Mouse (Mus musculus) forebrain, embryonic 15.5 days (tissue): ENCODE measurements around the gene Rps6ka2. TPM values are rescaled to one million over a fixed set of nuclear protein-coding genes. Genes with fewer than 3 reads are reported as not detected.

Experiments
- ATAC-seq: fragments of 200-750 bp; cut with Nextera tagmentation; replicated peaks from 2 replicates; pipeline ENCODE4 v1.8.0; 2017; ENCODE audit warnings: mild to moderate bottlenecking, moderate TSS enrichment, moderate library complexity
- H3K27ac ChIP-seq: fragments of 300-500 bp; sonication (generic); replicated peaks from 2 replicates; pipeline ENCODE4 v1.5.1; 2015; ENCODE audit warnings: mild to moderate bottlenecking, inconsistent platforms
- H3K27me3 ChIP-seq: fragments of 300-500 bp; sonication (generic); 2 replicates; pipeline ENCODE4 v1.6.1; 2015; ENCODE audit warnings: inconsistent platforms
- H3K36me3 ChIP-seq: fragments of 300-500 bp; sonication (generic); 2 replicates; pipeline ENCODE4 v1.6.1; 2015; ENCODE audit warnings: mild to moderate bottlenecking, inconsistent platforms
- H3K4me1 ChIP-seq: fragments of 300-500 bp; sonication (generic); 2 replicates; pipeline ENCODE4 v1.6.1; 2015; ENCODE audit warnings: inconsistent platforms
- H3K4me2 ChIP-seq: fragments of 300-500 bp; sonication (generic); replicated peaks from 2 replicates; pipeline ENCODE4 v1.6.1; 2015; ENCODE audit warnings: mild to moderate bottlenecking, inconsistent platforms
- H3K4me3 ChIP-seq: fragments of 300-500 bp; sonication (generic); 2 replicates; pipeline ENCODE4 v1.5.1; 2015; ENCODE audit warnings: mild to moderate bottlenecking, inconsistent platforms
- H3K9ac ChIP-seq: fragments of 300-500 bp; sonication (generic); replicated peaks from 2 replicates; pipeline ENCODE4 v1.6.1; 2015; ENCODE audit warnings: mild to moderate bottlenecking, inconsistent platforms
- H3K9me3 ChIP-seq: fragments of 300-500 bp; sonication (generic); 2 replicates; pipeline ENCODE4 v1.6.1; 2016; ENCODE audit warnings: inconsistent platforms
- WGBS: fragments of 180-500 bp; shearing (Covaris S2); methylation state at CpG from one replicate; pipeline ENCODE4 v1.1.7; 2015; ENCODE audit warnings: mixed read lengths; 5-methylcytosine and 5-hydroxymethylcytosine counted together
- polyA plus RNA-seq: library from polyadenylated mRNA; unstranded; fragments of >200 nt; fragmentation: Nextera tagmentation; extraction: Ambion mirVana; gene quantifications from 2 replicates; pipeline ENCODE4 v1.2.1, GENCODE M21; 2015

Gene Rps6ka2
- polyA plus RNA-seq, 1 experiment from 2014 or later: 23.0 TPM

DNA sequence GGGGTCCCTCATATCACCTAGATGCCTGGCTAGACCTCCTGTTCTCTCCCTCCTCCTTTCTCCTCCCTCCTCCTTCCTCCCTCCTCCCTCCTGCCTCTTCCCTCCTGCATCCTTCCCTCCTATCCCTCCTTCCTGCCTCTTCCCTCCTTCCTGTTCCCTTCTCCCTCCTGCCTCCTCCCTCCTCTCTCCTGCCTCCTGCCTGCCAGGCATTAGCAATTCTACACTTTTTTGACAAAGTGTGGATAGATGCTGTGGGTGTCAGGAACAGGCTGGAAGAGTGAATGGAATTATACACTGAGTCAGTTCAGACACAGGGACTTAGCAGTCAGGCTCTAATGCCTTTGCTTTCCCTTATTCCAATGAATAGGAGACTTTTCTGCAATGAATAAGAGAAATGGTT, 63.3 kb downstream of the Rps6ka2 start:
- Histone ChIP-seq H3K27me3 (no peaks in the 10 kb centered on the region), H3K9me3 (no peaks in the 10 kb centered on the region), H3K36me3 (peaks cover 2% of the 10 kb centered on the region; the same call in 1 of the 2 replicates), H3K4me2 (no peak overlapping the region), H3K4me3 (no peak overlapping the region), H3K27ac (peak overlapping the region; percentile 69), H3K9ac (no peak overlapping the region), H3K4me1 (peaks cover 24% of the 10 kb centered on the region)
- peak; percentile 43; the same call in 1 of the 2 replicates for ATAC-seq

- Histone ChIP-seq H3K9ac (no peak overlapping the region), H3K9me3 (no peaks in the 10 kb centered on the region), H3K4me2 (no peak overlapping the region), H3K27me3 (no peaks in the 10 kb centered on the region), H3K4me1 (0 out of 2 replicates have a peak, but pooled peaks cover 8% of the 10 kb centered on the region), H3K4me3 (no peak overlapping the region), H3K36me3 (peaks cover 2% of the 10 kb centered on the region; the same call in 1 of the 2 replicates), H3K27ac (no peak overlapping the region)
- no peak for ATAC-seq
- 84% methylated on average over 9 of the region's 9 CpGs for WGBS
These were observed 67.8 kb downstream of the Rps6ka2 start for GRCm38 (mm10) chr17:7237706-7238105.

- Histone ChIP-seq H3K9ac (no peak overlapping the region), H3K27ac (no peak overlapping the region), H3K4me3 (no peak overlapping the region), H3K4me2 (no peak overlapping the region), H3K9me3 (no peaks in the 10 kb centered on the region), H3K36me3 (peaks cover 2% of the 10 kb centered on the region; the same call in 1 of the 2 replicates), H3K4me1 (no peaks in the 10 kb centered on the region), H3K27me3 (no peaks in the 10 kb centered on the region)
- no peak for ATAC-seq
- 80% methylated on average over 4 of the region's 4 CpGs for WGBS
These were observed 68.9 kb downstream of the Rps6ka2 start for GRCm38 (mm10) chr17:7238766-7239165.

DNA sequence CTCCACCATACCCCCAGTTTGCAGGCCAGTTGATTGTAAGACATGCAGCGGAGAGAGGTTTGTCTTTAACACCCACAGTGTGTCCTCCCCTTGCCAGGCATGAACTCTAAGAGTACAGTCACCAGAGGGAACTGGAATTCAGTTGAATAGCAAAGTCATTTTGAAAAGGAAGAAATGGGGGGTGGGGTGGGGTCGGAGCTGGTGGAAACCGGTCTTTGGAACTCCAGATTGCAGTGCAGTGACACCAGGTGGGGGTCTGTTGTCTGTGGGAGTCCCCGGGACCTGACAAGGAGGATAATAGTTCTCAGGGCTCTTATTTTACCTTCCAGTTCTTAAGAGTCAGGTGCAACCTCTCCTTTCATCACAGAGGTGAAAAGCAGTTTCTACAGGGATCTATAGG, 70.6 kb downstream of the Rps6ka2 start:
- Histone ChIP-seq H3K36me3 (peaks cover 2% of the 10 kb centered on the region; the same call in 1 of the 2 replicates), H3K27ac (no peak overlapping the region), H3K9ac (no peak overlapping the region), H3K4me2 (no peak overlapping the region), H3K4me1 (no peaks in the 10 kb centered on the region), H3K27me3 (no peaks in the 10 kb centered on the region), H3K4me3 (no peak overlapping the region), H3K9me3 (no peaks in the 10 kb centered on the region)
- 79% methylated on average over 4 of the region's 4 CpGs for WGBS
- ATAC-seq: no peak

- Histone ChIP-seq H3K4me3 (no peak overlapping the region), H3K27ac (no peak overlapping the region), H3K9ac (no peak overlapping the region), H3K4me1 (no peaks in the 10 kb centered on the region), H3K36me3 (no peaks in the 10 kb centered on the region), H3K9me3 (no peaks in the 10 kb centered on the region), H3K4me2 (no peak overlapping the region), H3K27me3 (no peaks in the 10 kb centered on the region)
- ATAC-seq: no peak
- WGBS: 89% methylated on average over 6 of the region's 6 CpGs
These were observed 75.2 kb downstream of the Rps6ka2 start for GRCm38 (mm10) chr17:7245078-7245477.

GRCm38 (mm10) chr17:7246893-7247556, 77.1 kb downstream of the Rps6ka2 start:
- Histone ChIP-seq H3K9ac (no peak overlapping the region), H3K36me3 (0 out of 2 replicates have a peak, but pooled peaks cover 3% of the 10 kb centered on the region), H3K9me3 (no peaks in the 10 kb centered on the region), H3K4me2 (no peak overlapping the region), H3K4me3 (no peak overlapping the region), H3K4me1 (no peaks in the 10 kb centered on the region), H3K27me3 (no peaks in the 10 kb centered on the region), H3K27ac (no peak overlapping the region)
- WGBS: 28% methylated on average over 6 of the region's 6 CpGs
- no peak for ATAC-seq

DNA sequence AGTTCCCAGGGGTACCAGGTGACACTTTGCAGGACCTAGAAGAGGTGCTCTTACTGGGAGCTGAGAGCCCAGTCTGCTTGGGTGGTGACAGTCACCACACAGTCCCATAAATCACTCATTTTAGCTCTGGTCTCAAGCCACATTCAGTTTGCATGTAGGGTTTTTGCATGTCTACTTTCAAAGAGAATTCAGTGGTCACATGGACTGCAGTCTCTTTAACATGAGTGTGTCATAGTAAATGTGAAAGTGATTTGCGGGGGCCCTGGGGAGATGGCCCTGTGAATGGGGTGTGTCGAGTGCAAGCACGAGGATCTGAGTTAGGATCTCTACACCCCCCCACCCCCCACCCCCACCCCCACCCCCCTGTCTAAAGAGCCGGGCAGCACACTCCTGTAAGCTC, 80.5 kb downstream of the Rps6ka2 start:
- H3K4me2 ChIP-seq: no peak overlapping the region
- H3K36me3 ChIP-seq: peaks cover 3% of the 10 kb centered on the region; the same call in 1 of the 2 replicates
- H3K4me1 ChIP-seq: no peaks in the 10 kb centered on the region
- no peak overlapping the region for H3K9ac ChIP-seq
- ATAC-seq: no peak
- H3K27me3 ChIP-seq: no peaks in the 10 kb centered on the region
- no peak overlapping the region for H3K27ac ChIP-seq
- 92% methylated on average over 4 of the region's 4 CpGs for WGBS
- no peaks in the 10 kb centered on the region for H3K9me3 ChIP-seq
- H3K4me3 ChIP-seq: no peak overlapping the region

DNA sequence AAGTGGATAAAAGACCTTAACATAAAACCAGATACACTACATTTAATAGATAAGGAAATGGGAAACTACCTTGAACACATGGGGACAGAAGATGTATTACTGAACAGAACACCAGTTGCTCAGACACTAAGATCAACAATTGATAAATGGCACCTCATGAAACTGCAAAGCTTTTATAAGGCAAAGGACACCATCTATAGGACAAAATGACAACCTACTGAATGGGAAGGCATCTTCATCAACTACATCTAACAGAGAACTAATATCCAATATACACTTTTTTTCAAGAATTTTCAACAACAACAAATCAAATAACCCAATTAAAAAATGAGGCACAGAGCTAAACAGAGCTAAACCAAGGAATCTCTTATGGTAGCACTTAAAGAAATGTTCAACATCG, 87.3 kb downstream of the Rps6ka2 start:
- Histone ChIP-seq H3K9me3 (no peaks in the 10 kb centered on the region), H3K27ac (no peak overlapping the region), H3K4me2 (no peak overlapping the region), H3K4me1 (0 out of 2 replicates have a peak, but pooled peaks cover 5% of the 10 kb centered on the region), H3K27me3 (no peaks in the 10 kb centered on the region), H3K36me3 (peaks cover 2% of the 10 kb centered on the region; the same call in 1 of the 2 replicates), H3K4me3 (no peak overlapping the region), H3K9ac (no peak overlapping the region)
- ATAC-seq: no peak
- WGBS: 95% methylated on average over 1 of the region's 1 CpGs

DNA sequence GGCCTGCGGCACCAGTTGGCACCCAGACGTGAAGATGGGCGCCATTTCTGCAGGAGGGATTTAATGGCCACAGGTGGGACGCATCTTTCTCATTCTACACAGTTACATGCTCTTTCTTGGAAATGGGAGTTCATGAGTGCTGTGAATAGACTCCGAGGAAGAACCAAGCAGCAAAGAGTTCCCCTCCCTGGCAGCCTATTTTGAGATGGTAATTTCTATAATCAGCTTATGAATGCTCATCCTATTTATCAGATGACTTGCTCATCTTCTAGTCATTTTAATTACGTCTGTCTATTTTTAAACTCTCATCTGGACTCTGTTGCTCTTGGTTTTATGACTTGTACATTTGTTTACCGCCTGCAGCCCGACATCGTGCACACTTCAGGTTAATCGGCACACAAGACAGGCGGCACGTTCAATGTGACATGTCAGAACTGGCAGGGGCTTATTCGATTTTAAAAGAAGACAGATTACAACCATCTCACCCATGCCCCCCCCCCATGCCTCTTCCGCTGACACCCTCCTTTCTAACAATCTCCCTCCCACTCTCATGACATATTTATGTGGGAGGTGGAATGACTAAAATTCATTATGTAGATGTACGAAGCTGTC, 88.9 kb downstream of the Rps6ka2 start:
- ATAC-seq: peak; percentile 58; the same call in 1 of the 2 replicates
- WGBS: 76% methylated on average over 15 of the region's 15 CpGs
- Histone ChIP-seq H3K36me3 (peaks cover 2% of the 10 kb centered on the region; the same call in 1 of the 2 replicates), H3K9me3 (no peaks in the 10 kb centered on the region), H3K9ac (no peak overlapping the region), H3K27me3 (no peaks in the 10 kb centered on the region), H3K4me2 (no peak overlapping the region), H3K27ac (peak overlapping the region; percentile 23; the same call in 1 of the 2 replicates), H3K4me3 (no peak overlapping the region), H3K4me1 (0 out of 2 replicates have a peak, but pooled peaks cover 5% of the 10 kb centered on the region)

DNA sequence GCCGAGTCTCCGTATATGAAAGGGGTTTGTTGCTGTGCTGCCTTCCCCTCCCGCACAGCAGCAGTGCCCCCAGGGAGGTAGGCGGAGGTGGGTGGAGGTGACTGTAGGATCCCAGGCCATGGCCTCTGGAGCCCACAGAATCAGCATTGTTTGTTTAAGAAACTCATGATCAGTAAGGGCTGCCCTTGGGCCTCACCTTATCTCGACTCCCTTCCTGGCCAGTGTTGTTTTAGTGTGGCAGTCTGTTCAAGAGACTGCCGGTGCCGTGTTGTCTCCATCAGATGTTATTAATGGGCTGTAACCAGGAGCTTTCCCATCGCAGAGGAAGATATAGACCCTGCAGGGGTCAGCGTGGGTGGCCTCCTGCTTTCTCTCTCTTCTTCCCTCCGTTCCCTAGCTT, 90.4 kb downstream of the Rps6ka2 start:
- no peak overlapping the region for H3K4me2 ChIP-seq
- ATAC-seq: no peak
- H3K27ac ChIP-seq: no peak overlapping the region
- H3K27me3 ChIP-seq: no peaks in the 10 kb centered on the region
- no peak overlapping the region for H3K9ac ChIP-seq
- no peak overlapping the region for H3K4me3 ChIP-seq
- H3K9me3 ChIP-seq: no peaks in the 10 kb centered on the region
- peaks cover 7% of the 10 kb centered on the region for H3K4me1 ChIP-seq
- WGBS: 77% methylated on average over 10 of the region's 10 CpGs
- peaks cover 2% of the 10 kb centered on the region; the same call in 1 of the 2 replicates for H3K36me3 ChIP-seq

DNA sequence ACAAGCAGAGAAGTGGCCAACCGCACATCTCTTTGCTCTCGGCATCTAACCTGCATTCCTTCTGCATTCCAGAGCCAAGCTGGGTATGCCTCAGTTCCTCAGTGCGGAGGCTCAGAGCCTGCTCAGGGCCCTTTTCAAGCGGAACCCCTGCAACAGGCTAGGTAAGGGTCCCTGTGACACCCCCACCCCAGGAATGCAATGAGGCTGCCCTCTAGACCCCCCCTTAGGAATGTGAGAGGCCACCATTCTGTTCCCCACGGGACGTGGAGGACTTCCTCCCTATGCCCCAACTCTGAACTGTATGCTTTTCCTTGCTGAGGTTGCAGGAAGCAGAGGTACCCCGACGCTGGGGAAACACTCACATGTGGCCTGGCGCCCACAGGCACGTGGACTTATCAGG, 92.1 kb downstream of the Rps6ka2 start:
- 47% methylated on average over 10 of the region's 10 CpGs for whole genome bisulfite sequencing
- no peak for ATAC-seq
- Histone ChIP-seq H3K27me3 (no peaks in the 10 kb centered on the region), H3K9me3 (no peaks in the 10 kb centered on the region), H3K36me3 (no peaks in the 10 kb centered on the region; the same call in 1 of the 2 replicates), H3K4me2 (no peak overlapping the region), H3K27ac (no peak overlapping the region), H3K9ac (no peak overlapping the region), H3K4me3 (no peak overlapping the region), H3K4me1 (peaks cover 24% of the 10 kb centered on the region)

GRCm38 (mm10) chr17:7262620-7263019, 92.7 kb downstream of the Rps6ka2 start:
- H3K9ac ChIP-seq: no peak overlapping the region
- WGBS: 90% methylated on average over 4 of the region's 4 CpGs
- no peak overlapping the region for H3K27ac ChIP-seq
- H3K36me3 ChIP-seq: no peaks in the 10 kb centered on the region; the same call in 1 of the 2 replicates
- H3K4me3 ChIP-seq: no peak overlapping the region
- H3K9me3 ChIP-seq: no peaks in the 10 kb centered on the region
- H3K4me2 ChIP-seq: no peak overlapping the region
- H3K4me1 ChIP-seq: peaks cover 26% of the 10 kb centered on the region
- ATAC-seq: no peak
- no peaks in the 10 kb centered on the region for H3K27me3 ChIP-seq
